Mouse (Mus musculus) right cerebral cortex, postnatal 10 days (tissue): ENCODE data around the gene Vmn1r16.
A peak's percentile ranks its signal among the peaks of the same experiment; 100 is the strongest.
"Not testable (repeated sequence)": the region's sequence is repeated elsewhere in the genome, so short reads cannot be mapped to it uniquely, and the experiment has no call there.

Source experiments
- DNase-seq, 2 experiments: peaks; one replicate each; pipeline ENCODE4 v3.0.0; 2021; ENCODE audit warnings: low spot score in 2 of 2

Gene Vmn1r16

GRCm38 (mm10) chr6:57329394-57329793 is at the start of gene Vmn1r16:
Gene Vmn1r16, minus strand, starts transcription at chr6:57329494.
- no peak for DNase-seq

DNA sequence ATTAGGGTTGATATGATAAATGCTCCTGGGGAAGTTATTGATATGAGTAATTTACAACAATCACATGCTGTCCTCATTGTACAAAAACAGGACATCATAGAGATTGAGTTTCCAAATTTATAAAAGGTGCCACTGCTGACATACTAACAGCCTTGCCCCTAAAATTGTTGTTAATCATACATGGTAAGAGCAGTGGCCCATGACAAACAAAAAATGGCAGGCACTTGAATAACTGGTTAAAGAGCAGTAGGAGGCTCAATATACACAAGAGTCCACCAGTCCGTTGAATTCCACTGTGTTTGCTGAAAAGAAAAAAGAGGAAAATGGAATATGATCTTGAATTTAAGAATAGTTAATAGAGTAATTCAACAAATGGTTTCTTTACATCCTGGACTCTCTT is 38.2 kb upstream of the Vmn1r16 start:
- no peak for DNase-seq

GRCm38 (mm10) chr6:57365866-57366265 is 36.6 kb upstream of the Vmn1r16 start:
- DNase-seq, result not testable (repeated sequence)

- no peak for DNase-seq
Measured at GRCm38 (mm10) chr6:57363627-57364026, 34.3 kb upstream of the Vmn1r16 start, which contains the start of gene Vmn1r17. Gene Vmn1r17, minus strand, starts transcription at chr6:57363727.

DNA sequence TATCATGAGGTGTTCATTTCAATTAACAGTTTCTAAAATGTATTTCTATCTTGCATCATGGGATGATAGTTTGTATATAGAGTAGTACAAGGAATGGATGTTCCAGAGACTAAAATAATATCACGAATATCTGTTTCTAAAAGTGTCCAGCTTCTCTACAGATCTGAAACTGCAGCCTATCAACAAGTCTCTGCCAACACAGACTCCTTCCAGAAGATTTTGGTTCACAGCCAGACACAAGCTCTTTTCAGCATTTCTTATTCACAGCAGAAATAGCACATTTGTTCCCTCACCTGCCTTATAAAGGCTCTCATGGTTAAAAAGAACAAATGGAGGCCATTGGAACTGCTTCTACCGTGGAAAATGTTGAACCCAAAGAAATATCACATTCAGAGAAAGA is 27.6 kb upstream of the Vmn1r16 start:
- DNase-seq, result peak in 1 of 2 experiments; percentile 23

DNA sequence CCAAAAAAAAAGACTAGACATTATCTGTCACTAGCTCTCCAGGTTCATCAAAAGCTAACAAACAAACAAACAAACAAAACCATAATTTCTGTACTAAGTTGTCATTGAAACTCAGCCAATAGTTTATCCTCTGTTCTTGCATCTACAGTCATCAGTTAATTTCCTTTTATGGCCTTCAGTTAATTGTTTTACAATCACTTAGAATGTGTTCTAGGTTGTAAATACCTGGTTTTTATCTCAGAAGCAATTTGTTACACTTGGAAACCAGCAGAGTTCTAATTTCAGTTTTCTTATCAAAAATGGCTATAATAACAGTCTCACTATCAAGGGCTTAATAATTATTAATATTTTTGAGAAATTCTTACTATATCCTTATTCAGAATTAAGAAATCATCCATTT is 3.1 kb downstream of the Vmn1r16 start:
- no peak for DNase-seq

DNA sequence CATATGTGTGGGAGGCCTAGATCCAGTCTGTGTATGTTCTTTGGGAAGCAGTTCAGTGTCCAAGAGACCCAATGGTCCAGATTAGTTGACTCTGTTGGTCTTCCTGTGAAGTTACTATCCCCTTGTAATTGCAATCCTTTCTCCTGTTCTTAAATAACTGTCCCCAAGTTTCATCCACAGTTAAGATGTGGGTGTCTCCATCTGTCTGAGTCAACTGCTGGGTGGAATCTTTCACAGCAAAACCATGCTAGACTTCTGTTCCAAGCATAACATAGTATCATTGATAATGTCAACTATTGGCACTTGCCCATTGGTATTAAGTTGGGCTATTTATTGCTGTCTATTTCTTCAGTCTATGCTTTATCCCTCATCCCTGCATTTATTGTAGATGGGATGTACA is 50.3 kb downstream of the Vmn1r16 start:
- no peak for DNase-seq

DNA sequence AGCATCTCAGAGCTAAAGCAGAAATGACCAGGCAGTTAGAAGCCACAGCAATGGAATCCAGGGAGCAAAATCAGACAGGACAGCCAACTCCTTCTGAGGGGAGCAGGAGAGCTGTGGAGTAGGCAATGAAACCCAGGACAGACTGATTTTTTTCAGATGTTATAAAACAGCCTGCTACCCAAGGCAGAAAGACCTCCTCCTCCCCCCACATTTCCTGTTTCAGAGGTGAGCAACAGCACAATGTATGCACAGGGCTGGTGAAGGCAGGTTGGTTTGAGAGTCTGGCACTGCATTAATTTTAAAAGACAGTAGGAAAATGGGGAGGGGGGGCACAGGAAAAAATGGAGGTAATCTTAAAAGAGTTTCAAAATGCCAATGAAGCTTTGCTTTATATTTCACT is 56.8 kb downstream of the Vmn1r16 start:
- no peak for DNase-seq

DNA sequence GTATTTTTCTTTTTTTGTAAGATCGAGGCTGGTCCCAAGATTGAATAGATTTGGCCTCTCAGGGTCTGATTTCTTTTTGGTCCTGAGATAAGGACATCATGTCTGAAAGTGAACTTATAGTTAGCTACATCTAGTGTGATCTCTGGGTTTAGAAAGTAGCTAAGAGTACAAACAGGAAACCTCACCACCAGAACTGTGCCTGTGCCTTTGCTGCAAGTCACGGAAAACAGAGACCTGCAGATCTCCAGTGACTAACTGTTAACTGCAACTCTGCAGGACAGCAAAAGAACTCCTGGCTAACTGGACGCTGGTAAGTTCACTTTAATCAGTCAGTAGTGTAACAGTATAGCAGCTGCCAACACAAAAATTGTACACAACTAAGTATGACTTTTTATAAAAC is 57.4 kb downstream of the Vmn1r16 start:
- no peak for DNase-seq
